Mouse (Mus musculus): ENCODE results near the gene Rubcn.

Rubcn gene

DNA sequence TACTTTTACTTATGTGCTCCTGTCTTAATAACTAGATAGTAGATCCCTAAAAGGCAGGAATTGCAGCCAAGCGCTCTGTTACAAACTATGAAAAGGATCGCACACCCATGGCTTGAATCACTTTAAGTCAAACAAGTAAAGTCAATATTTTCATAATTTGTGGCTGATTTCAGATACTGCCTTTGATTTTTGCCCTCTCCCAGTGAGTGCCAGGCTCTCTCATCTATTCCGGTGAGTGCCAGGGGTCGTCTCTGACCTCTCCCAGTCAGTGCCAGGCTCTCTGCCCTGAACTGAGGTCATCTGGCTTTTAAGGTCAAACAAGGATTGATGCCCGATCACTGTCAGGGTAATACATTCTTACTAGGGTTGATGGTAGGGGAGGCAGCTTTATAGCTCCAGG is 59.1 kb downstream of the Rubcn start:
- no peak for DNase-seq (ENCODE audit: low read depth, low spot score)

DNA sequence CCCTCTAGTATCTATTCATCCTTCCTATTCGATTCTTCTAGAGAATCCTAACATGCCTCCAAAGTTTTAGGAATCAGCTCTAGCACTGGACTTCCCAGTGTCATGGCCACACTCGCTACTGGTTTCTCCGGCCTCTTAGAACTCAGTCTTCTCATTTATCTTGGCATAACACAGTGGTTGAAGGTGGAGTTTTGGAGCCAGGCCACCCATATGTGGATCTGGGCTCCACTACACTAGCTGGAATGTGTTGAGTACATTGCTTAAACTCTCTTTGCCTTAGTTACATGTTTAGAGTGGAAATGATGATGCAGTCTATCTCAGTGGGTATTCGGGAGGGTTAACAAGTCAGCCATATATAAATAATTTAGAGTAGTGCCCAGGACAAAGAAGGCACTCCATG is 59.5 kb downstream of the Rubcn start:
- DNase-seq (ENCODE audit: low read depth, low spot score) = no peak

- no peak for DNase-seq (ENCODE audit: low read depth, low spot score)
These were observed 62.4 kb downstream of the Rubcn start for GRCm38 (mm10) chr16:32815160-32815605.

GRCm38 (mm10) chr16:32814539-32814938 is 63.0 kb downstream of the Rubcn start:
- peak; percentile 70 for DNase-seq (ENCODE audit: low read depth, low spot score)

- no peak for DNase-seq (ENCODE audit: low read depth, low spot score)
These were observed 63.8 kb downstream of the Rubcn start for GRCm38 (mm10) chr16:32813771-32814170.

DNA sequence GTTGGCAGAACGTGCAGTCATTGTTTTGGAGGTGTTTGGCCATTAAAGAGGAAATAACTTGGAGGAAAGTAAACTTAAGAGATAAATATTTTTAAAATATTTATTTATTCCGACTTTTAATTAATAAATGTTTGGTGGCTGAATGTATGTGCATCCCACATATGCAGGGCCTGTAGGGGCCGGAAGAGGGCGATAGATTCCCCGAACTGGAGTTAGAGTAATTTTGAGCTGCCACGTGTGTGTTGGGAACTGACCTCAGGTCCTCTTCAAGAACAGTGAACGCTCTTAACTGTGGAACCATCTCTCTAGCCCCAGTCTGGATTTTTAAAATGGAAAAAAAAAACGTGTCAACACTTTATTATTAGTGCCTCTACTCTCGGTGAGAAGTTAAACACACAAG is 64.2 kb downstream of the Rubcn start:
- no peak for DNase-seq (ENCODE audit: low read depth, low spot score)

DNA sequence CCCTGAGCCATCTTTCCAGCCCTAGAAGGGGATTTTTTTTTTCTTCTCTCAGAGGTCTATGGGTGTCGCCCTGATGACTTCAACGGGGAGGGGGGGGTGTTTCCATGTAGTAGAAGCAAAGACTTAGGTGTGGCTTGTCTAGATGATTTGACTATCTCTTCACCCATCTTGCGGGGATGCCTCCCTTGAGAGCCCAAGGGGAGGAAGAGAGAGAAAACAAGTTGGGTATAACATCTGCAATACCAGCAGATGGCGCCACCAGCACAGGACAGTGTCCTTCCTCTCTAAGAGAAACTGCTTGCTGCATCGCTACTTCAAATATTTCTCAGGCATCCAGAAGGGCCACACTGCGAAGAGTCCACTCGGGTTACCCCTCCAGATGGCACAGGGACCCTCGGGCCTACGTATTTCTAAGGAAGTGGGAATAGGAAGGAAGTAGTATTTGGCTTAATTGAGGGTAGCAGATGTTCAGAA is 64.6 kb downstream of the Rubcn start:
- peak; percentile 94 for DNase-seq (ENCODE audit: low read depth, low spot score)

DNA sequence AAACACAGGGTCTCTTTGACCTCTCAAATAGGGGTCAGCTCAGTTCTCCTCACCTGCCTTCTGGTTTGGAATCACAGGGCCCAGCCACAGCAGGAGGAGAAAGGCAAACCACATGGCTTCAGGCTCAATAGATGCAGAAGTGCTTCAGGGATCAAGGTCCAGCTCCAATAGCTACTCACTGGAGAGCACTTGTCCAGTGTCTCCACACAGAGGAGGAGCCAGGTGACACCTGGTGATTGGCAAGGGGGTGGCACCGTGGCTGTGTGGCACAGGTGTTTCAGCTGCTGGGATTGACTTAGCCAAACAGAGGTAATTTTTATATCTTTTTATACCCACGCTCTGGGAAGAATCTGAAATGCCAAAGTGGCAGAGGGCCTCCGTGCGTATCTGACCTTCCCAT is 67.2 kb downstream of the Rubcn start, which contains the start of gene Smbd1:
Gene Smbd1 (minus strand): TSS at position 157 of the 400 bp plus-strand sequence.
- no peak for DNase-seq (ENCODE audit: low read depth, low spot score)

GRCm38 (mm10) chr16:32807408-32808185 is 70.0 kb downstream of the Rubcn start:
- DNase-seq (ENCODE audit: low read depth, low spot score) = no peak

- no peak for DNase-seq (ENCODE audit: low read depth, low spot score)
These were observed 72.4 kb downstream of the Rubcn start for GRCm38 (mm10) chr16:32805151-32805550.

DNA sequence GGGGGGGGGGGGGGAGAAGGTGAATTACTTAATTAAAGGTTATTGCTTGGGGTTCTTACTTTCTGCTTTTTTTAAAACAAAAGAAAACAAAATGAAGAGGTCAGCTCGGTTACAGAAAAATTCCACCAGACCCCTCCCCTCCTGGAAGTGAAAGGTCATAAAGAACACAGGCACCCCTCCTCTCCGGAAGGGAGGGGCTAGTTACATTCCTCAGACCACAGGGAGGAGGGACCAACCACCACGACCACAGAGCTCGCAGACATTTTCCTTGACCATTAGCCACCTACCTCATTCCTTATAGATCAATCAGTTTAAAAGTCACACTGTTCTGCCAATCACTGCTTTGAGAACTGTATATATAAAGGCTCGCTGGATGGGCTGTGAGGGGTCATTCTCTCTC is 73.7 kb downstream of the Rubcn start:
- no peak for DNase-seq (ENCODE audit: low read depth, low spot score)

GRCm38 (mm10) chr16:32803252-32803853 is 74.2 kb downstream of the Rubcn start:
- DNase-seq (ENCODE audit: low read depth, low spot score) = peak; percentile 61

- no peak for DNase-seq (ENCODE audit: low read depth, low spot score)
These were observed 80.2 kb downstream of the Rubcn start, which contains the start of gene Muc20 for GRCm38 (mm10) chr16:32797426-32797689. Gene Muc20 (minus strand): TSS chr16:32797435.

DNA sequence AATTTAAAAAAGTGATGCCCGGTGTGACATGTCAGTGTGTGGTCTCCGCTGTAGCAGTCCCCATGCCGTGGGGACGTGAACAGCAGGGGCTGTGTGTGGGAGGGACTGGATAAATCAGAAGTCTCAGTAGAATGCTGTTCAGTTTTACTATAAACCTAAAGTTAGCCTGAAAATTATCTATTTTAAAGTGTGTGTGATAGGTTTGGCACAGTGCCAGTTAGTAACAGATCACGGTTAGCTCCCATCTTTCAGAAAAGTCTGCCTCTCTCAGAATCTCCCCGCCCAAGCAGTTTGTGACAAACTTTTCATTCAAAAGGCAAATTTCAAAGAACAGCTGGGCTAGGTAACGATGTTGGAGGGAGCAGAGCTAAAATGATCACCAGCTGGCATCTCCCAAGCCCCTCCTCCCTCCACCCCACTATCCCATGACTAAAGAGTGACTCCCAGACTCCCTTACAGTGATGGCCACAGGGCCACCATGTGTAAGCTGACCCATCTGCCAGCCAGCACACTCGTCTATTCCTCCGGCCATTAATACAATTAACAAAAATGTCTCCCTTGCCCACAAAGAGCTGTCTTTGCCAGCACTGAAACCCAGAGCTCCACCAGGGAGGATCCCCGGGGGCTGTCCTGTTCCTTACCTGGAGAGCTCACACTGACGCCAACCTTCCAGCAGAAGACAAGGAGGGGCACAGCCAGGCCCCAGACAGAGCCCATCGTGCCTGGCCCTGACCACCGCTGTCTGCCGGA is 80.7 kb downstream of the Rubcn start:
- no peak for DNase-seq (ENCODE audit: low read depth, low spot score)

- no peak for DNase-seq (ENCODE audit: low read depth, low spot score)
These were observed 82.4 kb downstream of the Rubcn start for GRCm38 (mm10) chr16:32795177-32795576.

GRCm38 (mm10) chr16:32790056-32790455 is 87.5 kb downstream of the Rubcn start:
- DNase-seq (ENCODE audit: low read depth, low spot score) = no peak

DNA sequence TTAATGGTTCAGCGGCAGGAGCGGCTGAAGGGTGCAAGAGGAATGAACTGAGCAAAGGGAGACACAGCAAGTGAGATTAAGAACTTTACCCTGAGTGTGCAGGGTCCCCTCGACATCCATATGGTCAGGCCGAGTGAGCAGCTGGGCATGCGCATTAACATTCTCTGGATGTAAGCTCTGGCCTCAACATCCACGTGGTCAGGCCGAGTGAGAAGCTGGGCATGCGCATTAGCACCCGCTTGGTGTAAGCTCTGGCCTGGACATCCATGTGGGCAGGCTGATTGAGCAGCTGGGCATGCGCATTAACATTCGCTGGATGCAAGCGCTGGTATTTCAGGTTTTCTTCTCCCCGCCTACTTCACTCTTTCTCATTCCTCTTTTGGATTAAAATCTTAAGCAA is 92.7 kb downstream of the Rubcn start:
- peak; percentile 83 for DNase-seq (ENCODE audit: low read depth, low spot score)

DNA sequence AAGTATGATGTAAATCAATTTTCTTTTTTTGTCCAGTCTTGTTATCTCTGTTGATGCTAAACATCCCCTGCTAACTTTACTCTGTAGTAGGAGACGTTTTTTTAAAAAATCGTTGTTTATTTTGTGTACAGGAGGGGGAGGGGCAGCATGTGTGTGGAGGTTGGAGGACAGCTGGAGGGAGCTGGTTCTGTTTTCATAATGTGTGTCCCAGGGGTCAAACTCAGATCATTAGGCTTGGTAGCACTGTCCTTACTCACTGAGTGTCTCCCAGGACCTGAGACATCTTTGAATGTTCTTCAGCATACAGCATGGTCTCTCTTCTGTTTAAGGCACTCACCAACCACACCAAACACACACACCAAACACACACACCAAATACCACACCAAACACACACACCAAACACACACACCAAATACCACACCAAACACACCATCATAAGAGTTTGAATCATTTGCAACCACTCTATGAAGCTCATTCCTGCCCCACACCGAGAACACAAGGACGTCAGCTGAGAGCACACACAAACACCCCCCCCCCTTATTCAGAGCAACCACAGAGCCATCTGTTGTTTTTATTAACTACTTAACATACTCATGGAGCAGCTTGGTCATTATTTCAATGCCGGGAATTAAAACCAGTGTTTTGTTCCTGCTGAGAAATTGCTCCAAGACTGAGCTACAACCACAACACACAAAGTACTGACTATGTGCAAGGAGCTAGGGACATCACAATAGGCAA is 94.1 kb downstream of the Rubcn start:
- peak; percentile 7 for DNase-seq (ENCODE audit: low read depth, low spot score)

DNA sequence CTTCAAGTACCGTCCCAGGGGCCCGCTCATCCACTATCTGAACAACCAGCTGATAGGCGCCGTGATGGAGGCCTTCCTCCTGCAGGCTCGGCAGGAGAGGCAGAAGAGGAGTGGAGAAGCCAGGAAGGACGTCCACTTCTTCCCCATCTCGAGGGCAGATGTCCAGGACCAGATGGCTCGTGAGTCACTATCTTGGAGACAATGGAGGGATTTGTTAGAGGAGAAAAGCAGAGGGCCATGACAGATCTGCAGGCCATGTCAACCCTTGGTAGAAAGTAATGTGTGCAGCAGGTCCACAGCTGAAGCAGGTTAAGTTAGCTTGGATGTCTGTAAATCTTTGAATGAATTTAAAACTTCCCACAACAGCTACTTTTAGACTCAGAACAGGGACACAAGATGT is 98.6 kb downstream of the Rubcn start:
- DNase-seq (ENCODE audit: low read depth, low spot score) = peak; percentile 57

- DNase-seq (ENCODE audit: low read depth, low spot score) = no peak
These were observed 100.9 kb downstream of the Rubcn start for GRCm38 (mm10) chr16:32776676-32777075.

All from brain, adult 2 months (tissue).